Mouse (Mus musculus): Measurements from ENCODE around the gene Rbfox2. TPM values are rescaled to one million over a fixed set of nuclear protein-coding genes. Genes with fewer than 3 reads are reported as not detected.
"Not testable (repeated sequence)": the region's sequence is repeated elsewhere in the genome, so short reads cannot be mapped to it uniquely, and the experiment has no call there.

The Rbfox2 gene
- polyA plus RNA-seq, 1 experiment from 2014 or later: 53.2 TPM

DNA sequence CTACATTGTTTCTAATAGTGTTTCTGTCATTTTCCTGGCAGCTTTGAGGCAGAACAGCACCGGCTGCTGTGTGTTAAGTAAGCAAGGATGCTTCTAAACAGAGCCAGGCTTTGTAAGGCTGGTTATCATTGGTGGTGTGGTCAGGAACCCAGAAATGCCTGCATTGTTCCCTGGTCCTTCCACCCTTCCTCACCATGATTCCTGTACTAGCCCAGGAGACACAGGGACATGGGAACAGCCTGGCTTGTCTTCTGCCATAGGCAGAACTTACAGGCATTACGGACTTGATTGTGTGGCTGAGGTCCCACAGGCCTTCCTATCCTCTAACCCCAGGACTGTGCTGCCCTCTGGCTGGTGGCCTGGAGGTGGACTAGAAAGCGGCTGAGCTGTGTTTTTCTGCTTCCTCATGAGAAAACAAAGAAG is 238.4 kb downstream of the Rbfox2 start:
- DNase-seq (ENCODE audit: low read depth, low spot score): no peak
- ATAC-seq: peak; percentile 9
- peak; percentile 47 for TF ChIP-seq CTCF (IDR thresholded peaks at IDR 0.05)
- POLR2A ChIA-PET: no interaction called here
- H3K27me3 ChIP-seq: no peaks in the 10 kb centered on the region
- CTCF ChIA-PET: interaction anchor here (1.1 kb wide), 1 partner anchor 10 kb away, joined by 4 read pairs; no protein-coding TSS in a partner anchor
- in situ Hi-C loops (cut with MboI; ENCODE audit: low pct_unique_long_range_greater_than_20kb): no loop called here

DNA sequence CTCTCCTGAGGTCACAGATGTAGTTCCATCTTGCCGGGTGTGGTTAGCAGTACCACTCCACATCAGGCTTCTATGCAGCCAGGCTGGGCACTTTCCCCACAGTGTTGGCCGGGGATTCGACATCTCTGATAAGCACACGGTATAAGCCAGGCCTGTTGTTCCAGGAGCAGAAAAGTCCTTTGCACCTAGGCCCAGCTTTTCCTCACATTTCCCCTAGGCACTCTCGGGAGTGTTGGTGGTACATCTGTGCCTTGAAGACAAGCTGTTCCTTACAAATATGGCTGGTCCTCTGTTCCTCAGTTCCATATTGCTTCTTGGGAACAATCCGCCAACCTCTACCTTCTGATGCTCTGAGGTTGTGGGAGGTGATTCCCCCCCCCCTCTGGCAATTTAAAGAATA is 240.6 kb downstream of the Rbfox2 start:
- DNase-seq (ENCODE audit: low read depth, low spot score): no peak
- POLR2A ChIA-PET: interaction anchor here (1.0 kb wide), 1 partner anchor 151 kb away, joined by 5 read pairs; no protein-coding TSS in a partner anchor
- TF ChIP-seq CTCF (IDR thresholded peaks at IDR 0.05): no peak
- CTCF ChIA-PET: no interaction called here
- in situ Hi-C loops (cut with MboI; ENCODE audit: low pct_unique_long_range_greater_than_20kb): no loop called here
- no peak for ATAC-seq
- H3K27me3 ChIP-seq: no peaks in the 10 kb centered on the region

DNA sequence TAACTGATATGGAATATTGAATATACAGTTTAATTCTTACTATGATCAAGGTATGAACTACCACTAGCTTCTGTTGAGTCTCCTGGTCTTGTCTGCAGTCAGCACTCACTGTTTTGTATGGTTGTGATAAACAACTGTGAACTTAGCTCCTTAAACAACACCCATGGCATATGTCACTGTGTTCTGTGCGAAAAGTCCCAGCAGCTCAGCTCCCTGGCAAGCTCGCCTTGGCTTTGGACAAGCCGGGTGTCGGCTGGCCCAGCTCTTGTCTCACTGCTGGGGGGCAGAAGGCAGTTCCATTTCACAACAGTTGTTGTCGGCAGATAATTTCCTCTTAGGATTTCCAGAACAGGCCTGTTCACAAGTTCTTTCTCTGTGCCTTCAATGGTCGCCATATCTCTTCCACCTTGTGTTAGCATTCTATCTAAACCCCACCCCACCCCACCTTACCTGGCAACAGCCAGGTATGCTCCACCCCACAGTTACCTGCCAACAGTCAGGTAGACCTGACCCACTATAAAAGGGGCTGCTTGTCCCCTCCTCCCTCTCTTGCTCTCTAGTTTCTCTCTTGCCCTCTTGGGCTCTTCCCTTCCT is 241.4 kb downstream of the Rbfox2 start:
- in situ Hi-C loops (cut with MboI; ENCODE audit: low pct_unique_long_range_greater_than_20kb): no loop called here
- ATAC-seq: no peak
- CTCF ChIA-PET: no interaction called here
- no peaks in the 10 kb centered on the region for H3K27me3 ChIP-seq
- POLR2A ChIA-PET: no interaction called here
- DNase-seq (ENCODE audit: low read depth, low spot score): no peak
- TF ChIP-seq CTCF (IDR thresholded peaks at IDR 0.05): no peak

DNA sequence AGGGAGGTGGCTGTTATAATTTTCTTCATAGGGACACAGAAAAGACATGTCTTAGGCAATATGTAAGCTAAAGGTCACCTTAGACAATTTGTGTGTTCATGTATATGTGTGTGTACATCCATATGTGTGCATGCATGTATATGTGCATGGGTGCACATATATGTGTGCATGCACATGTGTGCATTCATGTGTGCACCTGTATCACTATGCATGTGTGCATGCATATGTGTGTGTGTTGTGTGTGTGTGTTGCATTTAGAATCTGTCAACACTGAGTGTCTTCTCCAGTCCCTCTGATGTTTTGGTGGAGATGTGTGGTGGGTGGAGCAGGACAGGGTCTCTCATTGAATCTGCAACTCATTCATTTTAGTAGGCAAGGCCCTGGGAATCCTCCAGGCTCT is 244.1 kb downstream of the Rbfox2 start:
- TF ChIP-seq CTCF (IDR thresholded peaks at IDR 0.05): no peak
- ChIA-PET POLR2A (no interaction called here), CTCF (no interaction called here)
- ATAC-seq: no peak
- DNase-seq (ENCODE audit: low read depth, low spot score): no peak
- H3K27me3 ChIP-seq: no peaks in the 10 kb centered on the region
- in situ Hi-C loops (cut with MboI; ENCODE audit: low pct_unique_long_range_greater_than_20kb): no loop called here

DNA sequence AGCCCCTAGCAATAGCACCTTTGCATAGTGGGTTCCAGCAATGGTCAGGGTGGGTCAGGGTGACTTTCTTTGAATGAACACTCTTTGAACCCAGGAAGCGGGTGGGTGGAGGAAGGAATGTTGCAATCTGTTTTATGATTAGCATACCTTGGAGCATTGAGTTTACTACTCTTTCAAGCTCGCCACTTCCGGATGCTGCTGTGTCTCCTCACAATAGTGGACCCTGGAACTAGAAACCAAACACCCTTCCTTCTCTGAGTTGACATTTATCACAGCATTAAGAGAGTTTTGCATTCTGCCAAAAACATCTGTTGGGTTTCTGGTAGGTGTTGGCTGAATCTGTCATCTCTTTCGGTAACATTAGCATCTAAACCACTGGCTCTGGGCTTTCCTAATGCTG is 247.4 kb downstream of the Rbfox2 start:
- in situ Hi-C loops (cut with MboI; ENCODE audit: low pct_unique_long_range_greater_than_20kb); H3K27me3 ChIP-seq; CTCF ChIA-PET; ATAC-seq; POLR2A ChIA-PET; DNase-seq (ENCODE audit: low read depth, low spot score): not testable (repeated sequence)

DNA sequence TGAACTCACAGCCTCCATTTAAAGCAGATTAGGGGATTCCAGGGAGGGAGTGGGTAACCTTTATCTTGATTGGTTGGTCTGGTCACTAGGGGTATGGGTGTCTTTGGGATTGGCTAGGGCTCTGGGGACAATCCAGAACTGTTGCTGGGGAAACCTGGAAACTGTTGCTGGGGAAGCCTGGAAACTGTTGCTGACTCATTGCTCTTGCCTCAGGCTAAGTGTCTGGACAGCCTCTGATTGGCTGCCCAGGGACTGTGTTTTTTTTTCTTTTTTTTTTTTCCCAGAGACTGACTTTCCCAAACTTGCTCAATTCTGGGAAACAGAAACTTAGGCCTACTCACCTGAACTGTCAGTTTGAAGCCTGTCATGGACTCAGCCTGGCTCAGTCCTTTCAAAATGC is 248.2 kb downstream of the Rbfox2 start:
- no peaks in the 10 kb centered on the region for H3K27me3 ChIP-seq
- ChIA-PET CTCF (no interaction called here), POLR2A (no interaction called here)
- peak; percentile 62 for DNase-seq (ENCODE audit: low read depth, low spot score)
- TF ChIP-seq CTCF (IDR thresholded peaks at IDR 0.05): no peak
- ATAC-seq: no peak
- in situ Hi-C loops (cut with MboI; ENCODE audit: low pct_unique_long_range_greater_than_20kb): no loop called here

DNA sequence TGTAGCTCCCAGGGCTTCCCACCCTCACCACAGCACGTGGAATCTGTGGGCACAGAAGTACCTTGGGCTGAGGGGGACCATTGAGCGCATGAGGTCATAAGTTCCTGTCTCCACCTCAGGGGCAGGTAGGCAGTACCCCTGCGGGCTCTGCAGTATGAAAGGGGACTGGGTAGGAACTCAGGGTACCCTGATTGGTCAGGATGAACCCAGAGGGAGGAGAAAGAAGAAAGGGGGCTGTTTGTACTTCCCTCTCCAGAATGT is 250.1 kb downstream of the Rbfox2 start:
- no peak for TF ChIP-seq CTCF (IDR thresholded peaks at IDR 0.05)
- ATAC-seq (no peak), DNase-seq (ENCODE audit: low read depth, low spot score) (no peak)
- CTCF ChIA-PET: no interaction called here
- in situ Hi-C loops (cut with MboI; ENCODE audit: low pct_unique_long_range_greater_than_20kb): no loop called here
- POLR2A ChIA-PET: no interaction called here
- no peaks in the 10 kb centered on the region for H3K27me3 ChIP-seq

DNA sequence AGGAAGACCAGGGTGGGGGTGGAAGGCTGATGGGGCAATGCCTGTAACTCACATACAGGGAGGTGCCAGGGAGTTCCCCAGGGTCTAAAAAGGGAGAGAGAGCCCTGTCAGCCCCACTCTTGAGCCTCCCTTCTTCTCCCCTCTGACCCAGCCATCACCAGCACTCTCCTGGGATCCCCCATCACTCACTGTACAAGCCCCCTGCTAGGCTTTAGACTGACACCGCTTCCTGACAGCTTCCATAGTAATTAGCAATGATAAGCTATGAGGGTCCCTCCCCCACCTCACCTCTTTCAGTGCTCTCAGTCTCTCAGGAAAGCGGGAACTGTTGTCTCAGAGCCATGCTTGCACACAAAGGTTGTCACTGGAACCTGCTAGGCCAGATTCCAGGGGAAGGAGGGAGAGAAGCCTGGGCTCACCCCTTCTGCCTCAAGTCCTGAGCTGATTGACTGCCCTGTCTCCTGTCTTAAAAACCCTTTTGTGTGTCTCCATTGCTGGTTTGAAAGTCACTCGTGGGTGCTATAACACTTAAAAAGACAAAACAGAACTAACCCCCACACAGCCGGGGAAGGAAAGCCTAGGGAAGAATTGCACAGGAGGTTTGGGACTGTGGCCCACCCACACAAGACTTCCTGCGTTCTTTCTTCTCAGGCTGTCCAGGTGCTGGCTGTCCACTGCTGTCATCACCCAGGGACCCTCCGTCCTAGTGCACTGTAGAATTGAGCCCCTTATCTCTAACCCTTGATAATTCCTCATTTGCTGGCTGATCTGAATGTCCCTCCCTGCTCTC is 250.6 kb downstream of the Rbfox2 start:
- ChIA-PET POLR2A (no interaction called here), CTCF (no interaction called here)
- in situ Hi-C loops (cut with MboI; ENCODE audit: low pct_unique_long_range_greater_than_20kb): no loop called here
- ATAC-seq: no peak
- no peak for TF ChIP-seq CTCF (IDR thresholded peaks at IDR 0.05)
- no peak for DNase-seq (ENCODE audit: low read depth, low spot score)
- no peaks in the 10 kb centered on the region for H3K27me3 ChIP-seq

DNA sequence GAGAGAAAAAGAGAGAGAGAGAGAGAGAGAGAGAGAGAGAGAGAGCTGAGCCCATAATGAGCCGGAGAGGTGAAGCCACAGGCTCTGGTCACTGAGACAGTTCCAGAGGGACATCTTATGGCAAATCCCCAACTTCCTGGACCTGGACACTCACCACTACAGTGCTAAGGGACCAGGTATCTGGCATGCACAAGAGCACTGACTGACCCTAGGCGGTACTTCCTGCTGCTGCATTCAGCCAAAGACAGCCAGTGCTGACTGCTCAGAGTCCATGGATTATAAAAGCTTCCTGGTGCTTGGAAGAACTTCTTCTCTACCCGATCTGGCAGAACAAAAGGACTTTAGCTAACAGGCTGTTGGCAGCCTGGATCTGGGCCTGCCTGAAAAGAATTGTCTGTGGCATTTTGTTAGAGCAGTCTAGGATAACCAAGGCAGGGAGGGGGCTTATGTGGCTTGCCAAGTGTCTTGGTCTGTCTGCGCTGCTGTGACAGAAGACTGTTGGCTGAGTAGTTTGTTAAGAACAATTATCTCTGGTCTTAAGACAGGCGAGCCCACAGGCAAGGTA is 252.1 kb downstream of the Rbfox2 start:
- in situ Hi-C loops (cut with MboI; ENCODE audit: low pct_unique_long_range_greater_than_20kb): no loop called here
- TF ChIP-seq CTCF (IDR thresholded peaks at IDR 0.05): no peak
- ATAC-seq: no peak
- POLR2A ChIA-PET: no interaction called here
- H3K27me3 ChIP-seq: no peaks in the 10 kb centered on the region
- no peak for DNase-seq (ENCODE audit: low read depth, low spot score)
- CTCF ChIA-PET: no interaction called here

DNA sequence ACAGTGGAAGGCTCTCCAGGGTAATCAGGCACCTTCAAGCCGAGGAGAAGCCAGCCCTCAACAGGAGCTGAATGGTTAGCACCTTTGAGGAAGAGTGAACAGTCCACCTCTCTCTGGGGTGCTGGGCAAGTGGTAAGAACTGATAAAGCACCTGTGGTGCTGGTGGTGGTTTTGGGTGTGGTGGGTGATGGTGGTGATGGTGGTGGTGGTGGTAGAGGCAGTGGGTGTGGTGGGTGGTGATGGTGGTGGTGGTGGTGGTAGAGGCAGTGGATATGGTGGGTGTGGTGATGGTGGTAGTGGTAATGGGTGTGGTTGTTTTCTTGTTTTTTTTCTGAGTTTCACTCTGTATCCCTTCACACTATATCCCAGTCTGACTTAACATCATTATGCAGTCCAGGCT is 253.8 kb downstream of the Rbfox2 start:
- ATAC-seq (no peak), DNase-seq (ENCODE audit: low read depth, low spot score) (no peak)
- in situ Hi-C loops (cut with MboI; ENCODE audit: low pct_unique_long_range_greater_than_20kb): no loop called here
- TF ChIP-seq CTCF (IDR thresholded peaks at IDR 0.05): no peak
- POLR2A ChIA-PET: no interaction called here
- CTCF ChIA-PET: no interaction called here
- no peaks in the 10 kb centered on the region for H3K27me3 ChIP-seq

DNA sequence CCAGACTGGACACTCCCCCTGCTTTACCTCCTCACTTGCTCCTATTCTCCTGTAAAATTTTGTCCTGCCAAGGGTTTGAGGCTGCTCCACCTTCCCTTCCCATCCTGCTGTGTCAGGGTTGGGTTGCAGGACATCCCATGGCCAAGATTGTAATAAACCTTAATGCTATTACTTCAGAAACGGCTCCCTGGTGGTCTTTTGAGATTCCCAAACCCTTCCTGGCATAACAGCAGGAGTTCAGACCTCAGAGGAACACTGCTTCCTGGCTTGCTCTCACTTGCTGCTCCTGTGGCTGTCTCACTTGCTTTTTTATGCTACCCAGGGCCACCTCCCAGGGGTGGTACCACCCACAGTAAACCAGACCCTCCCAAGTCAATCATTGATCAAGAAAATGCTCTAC is 254.6 kb downstream of the Rbfox2 start:
- TF ChIP-seq CTCF (IDR thresholded peaks at IDR 0.05): no peak
- in situ Hi-C loops (cut with MboI; ENCODE audit: low pct_unique_long_range_greater_than_20kb): no loop called here
- ChIA-PET CTCF (no interaction called here), POLR2A (no interaction called here)
- ATAC-seq (no peak), DNase-seq (ENCODE audit: low read depth, low spot score) (no peak)
- H3K27me3 ChIP-seq: no peaks in the 10 kb centered on the region

Data from Patski (cell line).